Mouse (Mus musculus) left cerebral cortex, adult 8-10 months (tissue): ENCODE measurements at regions not wholly inside any gene's neighbourhood (a gene's known extent, or its start where the extent isn't known, plus 50 kb on each side); places are given as distances from the start of the nearest gene placed in this dataset.
A peak's percentile ranks its signal among the peaks of the same experiment; 100 is the strongest.

Experiments used
- DNase-seq, 2 experiments: peaks; one replicate each; pipeline ENCODE4 v3.0.0; 2022; ENCODE audit warnings: low spot score in 2 of 2

DNA sequence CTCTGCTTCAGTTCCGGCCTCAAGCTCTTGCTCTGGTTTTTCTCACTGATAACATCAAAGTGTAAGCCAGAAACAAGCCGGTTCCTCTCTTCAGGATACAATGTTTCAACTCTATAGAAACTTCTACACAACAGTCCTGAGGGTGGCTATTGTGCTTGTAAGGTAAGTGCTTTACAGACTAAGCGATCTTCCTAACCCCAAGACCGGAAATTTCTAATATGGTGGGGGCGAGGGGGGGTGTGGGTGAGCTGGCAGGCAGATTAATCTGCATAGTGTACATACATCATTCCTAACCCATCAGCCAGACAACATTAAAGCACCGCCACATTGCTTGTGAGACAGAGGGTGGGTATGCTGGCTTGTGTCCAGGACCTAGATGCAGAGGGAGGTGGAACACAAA, 200.8 kb downstream of the Uaca start:
- no peak for DNase-seq

DNA sequence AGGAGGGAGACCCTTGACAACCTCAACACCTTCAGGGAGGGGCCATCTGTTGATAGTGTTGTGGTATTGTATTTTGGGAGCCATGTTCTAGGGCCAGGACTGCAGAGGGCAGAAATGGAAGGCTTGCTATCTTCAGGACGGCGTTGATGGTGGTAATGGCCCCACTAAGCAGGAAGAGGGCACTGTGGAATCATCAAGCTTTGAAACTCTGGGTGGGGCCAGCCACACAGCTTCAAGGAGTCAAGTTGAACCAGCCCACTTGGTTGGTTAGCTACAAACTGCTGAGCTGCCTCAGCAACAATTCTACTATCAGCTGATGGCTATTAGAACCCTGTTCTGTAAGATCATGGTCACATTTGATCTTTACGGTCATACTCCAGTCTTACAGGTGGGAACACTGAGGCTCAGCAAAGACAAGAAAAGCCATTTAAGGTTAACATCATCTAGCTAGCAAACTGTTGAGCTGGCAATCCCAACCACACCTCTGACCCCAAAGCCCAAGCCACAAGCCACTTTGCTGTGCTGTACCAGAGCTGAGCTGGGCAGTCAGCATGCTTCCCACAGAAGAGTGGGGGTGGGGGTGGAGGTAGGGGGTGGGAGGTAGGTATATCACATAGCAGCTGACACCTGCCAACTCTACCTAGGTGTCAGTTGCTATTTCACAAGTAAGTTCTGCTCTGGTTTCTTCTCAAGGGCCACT, 203.9 kb downstream of the Uaca start:
- no peak for DNase-seq

- DNase-seq, result no peak
These were observed 204.7 kb downstream of the Uaca start for GRCm38 (mm10) chr9:60999001-60999529.

DNA sequence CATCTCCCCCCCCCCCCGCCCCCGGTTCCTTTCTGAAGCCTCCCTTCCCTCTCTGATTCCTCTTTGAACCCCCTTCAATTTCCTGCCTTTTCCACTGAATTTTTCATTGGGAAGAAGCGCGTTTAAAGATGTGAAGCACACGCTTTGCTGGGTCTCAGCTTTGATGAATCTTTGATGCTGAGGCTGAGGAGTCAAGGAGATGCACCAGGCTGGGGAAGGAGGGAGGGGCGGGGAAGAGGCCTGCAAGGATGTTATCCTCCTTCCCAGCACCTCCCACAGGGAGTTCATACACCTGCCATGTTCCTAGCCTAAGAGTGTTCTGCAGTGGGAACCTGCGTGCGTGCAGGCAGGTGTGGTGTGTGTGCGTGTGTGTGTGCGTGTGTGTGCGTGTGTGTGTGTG, 205.9 kb downstream of the Uaca start:
- DNase-seq, result no peak

- no peak for DNase-seq
These were observed 208.2 kb downstream of the Uaca start for GRCm38 (mm10) chr9:61002572-61002971.

GRCm38 (mm10) chr9:61008446-61008845, 214.1 kb downstream of the Uaca start:
- DNase-seq, result no peak

DNA sequence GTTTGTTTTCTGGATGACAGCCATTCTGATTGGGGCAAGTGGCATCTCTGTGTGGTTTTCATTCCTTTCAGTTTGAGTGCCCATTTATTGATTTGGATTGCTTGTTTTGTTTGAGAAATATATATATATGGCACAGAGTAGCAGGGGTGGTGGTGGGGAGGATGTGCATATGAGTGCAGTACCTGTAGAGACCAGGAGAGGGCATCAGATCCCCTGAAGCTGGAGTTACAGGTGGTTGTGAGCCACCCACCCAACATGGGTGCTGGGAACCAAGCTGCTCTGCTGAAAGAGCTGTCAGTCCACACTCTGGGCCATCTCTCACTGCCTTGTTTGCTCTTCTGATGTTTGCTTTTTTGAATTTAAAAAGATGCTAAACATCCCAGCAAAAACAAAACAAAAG, 216.7 kb downstream of the Uaca start:
- no peak for DNase-seq

DNA sequence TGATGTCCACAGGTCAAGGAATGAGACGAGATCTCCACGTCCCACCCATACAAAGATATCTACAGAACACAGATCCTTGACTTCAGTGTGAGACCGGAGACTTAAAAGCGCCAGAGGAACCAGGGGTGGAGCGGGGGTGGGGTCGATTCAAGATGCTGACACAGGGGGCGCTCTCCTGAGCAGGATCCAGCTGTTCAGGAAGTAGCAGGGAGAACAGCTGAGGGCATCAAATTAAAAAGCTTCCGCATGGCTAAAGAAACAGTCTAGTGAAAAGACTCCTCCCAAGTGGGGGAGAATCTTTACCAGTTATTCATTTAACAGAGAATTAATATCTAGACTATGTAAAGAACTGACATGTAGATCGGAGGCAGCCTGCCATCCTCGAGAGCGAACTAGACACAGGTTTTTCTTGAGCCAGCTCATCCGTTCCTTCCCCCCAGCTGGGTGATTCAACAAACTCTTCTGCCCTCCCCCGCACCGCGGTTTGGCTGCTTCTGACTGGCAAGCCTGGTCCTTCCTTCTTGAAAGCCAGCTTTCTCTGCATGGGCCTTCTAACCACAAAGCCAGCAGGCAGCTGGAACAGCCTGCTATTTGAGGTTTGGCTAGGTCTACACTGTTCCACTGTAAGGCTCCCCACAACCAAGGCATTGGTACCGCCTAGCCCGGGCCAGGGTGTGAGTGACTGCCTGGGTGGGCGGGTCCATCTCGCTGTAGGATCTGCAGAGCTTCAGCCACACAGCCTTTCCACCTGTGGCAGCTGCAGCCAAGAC, 218.6 kb downstream of the Uaca start:
- DNase-seq, result peak; percentile 60 to 89

DNA sequence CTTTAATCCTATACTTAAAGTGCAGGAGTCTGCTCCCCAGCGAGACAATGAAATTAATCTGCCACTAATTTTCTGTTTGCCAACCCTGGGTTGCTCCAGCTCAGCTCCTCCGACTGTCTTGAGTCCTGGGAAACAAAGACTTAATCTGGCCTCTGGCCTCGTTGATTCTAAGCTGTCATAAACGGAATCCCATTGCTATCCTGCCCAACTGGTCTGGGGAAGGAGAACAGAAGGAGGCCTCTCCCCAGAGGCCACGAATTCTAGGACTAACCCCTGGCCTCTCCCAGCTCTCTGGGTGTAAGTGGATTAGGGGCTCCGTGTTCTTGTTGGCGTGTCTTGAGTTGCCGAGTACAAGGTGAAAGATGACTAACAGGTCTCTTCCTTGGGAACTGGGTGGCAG, 219.8 kb downstream of the Uaca start:
- DNase-seq, result no peak

DNA sequence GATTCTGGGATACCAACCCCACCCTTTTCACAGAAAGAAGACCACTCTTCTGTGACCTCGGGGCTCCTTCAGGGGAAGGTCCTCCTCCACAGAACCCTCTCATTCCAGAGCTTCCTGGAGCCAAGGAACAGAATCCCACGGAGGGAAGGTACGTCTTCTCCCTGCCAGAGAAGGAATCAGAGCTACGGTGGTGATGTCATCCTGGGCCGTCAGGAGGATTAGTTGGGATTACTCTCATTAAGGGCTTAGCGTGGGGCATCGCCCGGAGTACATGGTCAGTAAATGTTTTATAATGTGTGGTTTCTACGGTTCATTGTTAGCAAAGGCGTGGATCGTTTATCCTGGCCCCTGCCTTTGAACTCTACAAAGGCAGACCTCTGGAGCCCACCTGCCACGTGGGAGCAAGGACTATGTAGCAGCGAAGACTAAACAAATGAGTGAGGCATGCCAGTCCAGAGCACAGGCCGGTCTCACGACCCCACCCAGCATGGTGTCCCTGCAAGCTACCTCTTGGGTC, 221.1 kb downstream of the Uaca start:
- no peak for DNase-seq

- DNase-seq, result no peak
These were observed 222.3 kb downstream of the Uaca start for GRCm38 (mm10) chr9:61016673-61017072.

DNA sequence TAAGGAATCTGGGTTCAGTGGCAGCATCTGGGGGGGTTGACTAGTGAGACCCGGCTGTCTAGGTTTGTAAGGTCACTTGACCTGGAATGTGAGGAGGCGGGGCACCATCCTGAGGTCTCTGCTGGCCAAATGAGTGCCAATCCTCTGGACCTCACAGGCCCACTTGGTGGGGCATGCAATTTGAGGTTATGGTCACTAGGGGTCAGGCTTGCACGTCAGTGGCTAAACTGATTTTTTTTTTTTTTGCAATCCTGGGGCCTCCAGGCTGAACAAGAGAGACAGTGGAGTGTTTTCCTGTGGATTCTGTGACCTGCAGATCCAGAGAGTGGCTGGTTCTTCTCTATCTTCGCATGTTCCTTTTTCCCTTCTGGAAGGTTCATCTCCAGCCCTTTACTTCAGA, 225.6 kb downstream of the Uaca start:
- DNase-seq, result no peak

- no peak for DNase-seq
These were observed 227.5 kb downstream of the Uaca start for GRCm38 (mm10) chr9:61021810-61022209.

- no peak for DNase-seq
These were observed 228.2 kb downstream of the Uaca start for GRCm38 (mm10) chr9:61022371-61023026.

- DNase-seq, result no peak
These were observed 231.0 kb downstream of the Uaca start for GRCm38 (mm10) chr9:61025341-61025740.

DNA sequence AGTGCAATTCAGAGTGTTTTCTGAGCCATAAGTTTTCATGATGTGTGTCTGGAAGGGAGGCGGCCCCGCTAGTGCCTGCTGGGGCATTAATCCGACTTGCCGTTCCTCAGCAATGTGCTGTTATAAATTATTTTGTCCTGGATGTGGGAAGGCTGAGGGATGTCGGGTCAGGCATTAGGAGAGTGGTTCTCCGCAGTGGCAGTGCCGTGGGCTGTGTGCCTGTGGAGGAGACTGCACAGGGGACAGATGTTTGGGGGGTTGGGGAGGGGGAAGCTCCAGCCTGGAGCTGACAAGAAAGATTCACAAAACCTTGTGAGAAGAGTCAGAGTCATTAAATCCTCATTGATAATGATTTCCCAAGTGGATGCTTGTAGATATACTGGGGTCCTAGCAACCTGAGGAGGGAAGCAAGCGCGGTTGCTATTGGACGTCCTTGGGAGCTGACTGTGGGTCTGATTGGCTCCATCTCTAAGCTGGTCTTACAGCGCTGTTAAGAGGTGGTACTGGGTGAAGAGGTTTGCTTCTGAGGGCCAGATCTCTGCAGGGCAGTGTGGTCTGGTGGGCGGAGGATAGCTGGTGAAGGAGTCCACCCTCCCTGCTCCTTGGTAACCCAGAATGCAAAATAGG, 234.5 kb downstream of the Uaca start:
- DNase-seq, result no peak

DNA sequence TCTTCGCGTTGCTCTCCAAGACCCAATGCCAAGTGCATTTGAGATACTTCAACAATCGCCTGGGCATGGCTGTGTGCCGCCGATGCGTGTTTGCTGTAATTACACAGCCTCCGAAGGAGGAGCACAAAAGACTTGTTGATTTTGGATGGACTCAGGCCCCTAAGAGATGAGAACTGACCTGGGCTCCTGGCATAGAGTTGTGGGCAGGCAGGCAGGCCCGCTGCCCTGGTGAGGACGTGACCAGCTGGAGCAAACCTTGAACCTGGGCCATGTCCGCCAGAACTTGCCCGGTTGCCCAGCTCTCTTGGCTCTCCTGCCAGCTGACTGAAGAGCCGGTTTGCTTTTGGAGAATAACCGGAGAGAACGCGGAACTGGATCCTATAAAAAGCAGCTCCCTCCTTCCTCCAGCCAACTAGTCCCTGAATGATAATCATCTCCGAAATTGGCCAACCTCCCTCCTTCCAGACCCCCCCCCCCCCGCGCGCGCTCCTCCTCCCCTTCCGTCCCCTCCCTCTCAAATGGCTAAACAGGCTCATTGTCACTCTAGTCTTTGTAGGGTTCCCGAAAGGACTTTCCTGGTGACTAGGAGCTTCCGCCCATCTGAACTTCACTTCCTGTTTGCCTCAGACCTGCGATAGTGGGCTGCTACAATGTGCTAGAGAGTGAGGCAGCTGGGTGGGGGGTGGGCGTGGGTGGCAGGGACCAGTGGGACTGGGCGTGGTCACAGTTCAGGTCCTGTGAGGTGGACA, 237.5 kb downstream of the Uaca start:
- DNase-seq, result peak in 1 of 2 experiments; percentile 21

- no peak for DNase-seq
These were observed 238.4 kb downstream of the Uaca start for GRCm38 (mm10) chr9:61032448-61033433.

GRCm38 (mm10) chr9:61033593-61033992, 239.3 kb downstream of the Uaca start:
- no peak for DNase-seq

DNA sequence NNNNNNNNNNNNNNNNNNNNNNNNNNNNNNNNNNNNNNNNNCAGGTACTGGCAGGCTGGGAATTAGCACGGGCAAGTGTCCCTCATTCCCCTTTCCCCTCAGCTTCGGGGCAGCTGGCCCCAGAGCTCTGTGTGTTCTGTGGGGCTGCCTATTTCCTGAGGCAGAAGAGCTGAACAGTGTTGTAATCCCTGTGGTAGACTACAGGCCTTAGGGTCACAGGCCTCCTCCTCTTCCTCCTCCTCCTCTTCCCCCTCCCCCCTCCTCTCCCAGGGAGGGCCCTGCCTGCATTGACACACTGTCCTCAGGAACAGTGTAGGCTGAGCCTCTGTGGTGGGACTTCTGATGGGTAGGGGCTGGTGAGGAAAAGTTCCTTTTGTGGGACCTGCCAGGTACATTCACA, 247.7 kb downstream of the Uaca start:
- DNase-seq, result no peak
